Mouse (Mus musculus) layer of hippocampus, adult 9-11 months (tissue): ENCODE results near the gene Pnkp.

Source experiments
- DNase-seq: peaks from one replicate; pipeline ENCODE4 v3.0.0; 2022

Pnkp gene

GRCm38 (mm10) chr7:44828706-44829105 is 28.2 kb upstream of the Pnkp start:
- peak; percentile 1 for DNase-seq

DNA sequence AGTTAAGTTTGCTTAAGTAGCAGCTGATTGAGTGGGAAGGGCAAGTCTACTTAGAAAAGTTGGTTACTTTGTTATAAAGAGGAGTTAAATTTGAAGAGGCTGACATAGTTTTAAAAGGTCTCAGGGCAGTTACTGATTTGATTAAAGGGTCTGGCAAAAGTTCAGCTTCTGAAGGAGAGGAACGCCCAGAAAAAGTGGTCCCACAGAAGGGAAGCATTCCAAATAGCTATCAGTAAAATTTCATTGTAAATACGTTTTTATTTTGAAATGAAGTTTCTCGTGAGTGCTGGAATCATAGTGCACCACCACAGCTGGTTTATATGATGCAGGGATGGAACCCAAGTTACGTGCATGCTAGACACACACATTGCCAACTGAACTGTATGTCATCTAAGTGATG is 24.2 kb upstream of the Pnkp start:
- no peak for DNase-seq

DNA sequence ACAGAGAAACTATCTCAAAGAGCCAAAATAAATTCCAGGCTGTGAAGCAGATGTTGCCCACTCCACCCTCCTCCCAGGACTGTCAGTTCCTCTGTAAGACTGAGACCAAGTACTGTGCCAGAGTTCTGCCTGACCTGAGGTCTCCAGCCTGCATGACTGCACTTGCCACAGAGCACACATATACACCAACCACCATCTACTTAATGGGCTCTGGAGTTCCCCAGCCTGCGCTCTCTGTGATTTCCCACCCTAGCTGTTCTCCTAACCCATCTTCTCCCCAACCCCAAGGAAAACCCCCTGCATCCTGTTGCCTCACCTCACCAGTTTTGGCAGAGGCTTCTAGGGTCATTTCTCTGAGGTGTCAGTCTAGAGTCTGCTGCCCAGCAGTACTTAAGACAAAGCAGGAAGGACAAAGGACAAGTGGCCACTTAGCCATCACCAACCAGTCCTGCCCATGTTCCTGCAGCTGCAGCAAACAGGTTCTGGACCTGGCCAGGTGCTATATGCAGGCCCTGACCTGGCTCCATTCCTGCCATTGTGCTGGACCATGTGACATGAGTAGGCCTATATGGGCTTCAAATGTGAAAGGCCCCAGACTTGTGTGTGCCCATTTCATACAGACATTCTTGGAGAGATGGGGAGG is 21.4 kb upstream of the Pnkp start:
- no peak for DNase-seq

GRCm38 (mm10) chr7:44836016-44836404 is 20.9 kb upstream of the Pnkp start:
- DNase-seq: peak; percentile 51

DNA sequence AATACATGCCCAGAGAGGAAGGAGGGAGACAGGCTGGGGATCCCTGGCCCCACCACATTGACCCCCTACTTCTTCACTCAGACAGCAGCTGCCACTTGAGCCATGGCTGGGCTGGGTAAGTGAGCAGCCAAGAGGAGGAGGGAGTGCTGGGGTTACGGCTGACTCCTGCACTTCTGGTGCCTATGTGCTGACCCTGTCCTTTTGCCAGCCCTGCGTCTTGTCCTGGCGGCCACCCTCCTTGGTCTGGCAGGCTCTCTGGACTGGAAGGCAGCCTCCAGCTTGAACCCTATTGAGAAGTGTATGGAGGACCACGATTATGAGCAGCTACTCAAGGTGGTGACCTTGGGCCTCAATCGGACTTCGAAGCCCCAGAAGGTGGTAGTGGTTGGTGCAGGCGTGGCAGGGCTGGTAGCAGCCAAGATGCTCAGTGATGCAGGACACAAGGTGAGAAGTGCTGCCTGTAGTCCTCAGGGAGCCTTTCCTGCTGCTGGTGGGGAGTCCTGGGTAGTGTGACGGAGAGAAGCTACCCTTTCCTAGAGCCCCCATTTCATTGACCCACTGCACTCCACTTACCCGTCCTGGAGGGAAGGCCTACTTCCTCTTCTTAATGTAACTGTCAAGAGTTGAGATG is 20.4 kb upstream of the Pnkp start:
- DNase-seq: no peak

- no peak for DNase-seq
These were observed 18.9 kb upstream of the Pnkp start for GRCm38 (mm10) chr7:44838073-44838472.

DNA sequence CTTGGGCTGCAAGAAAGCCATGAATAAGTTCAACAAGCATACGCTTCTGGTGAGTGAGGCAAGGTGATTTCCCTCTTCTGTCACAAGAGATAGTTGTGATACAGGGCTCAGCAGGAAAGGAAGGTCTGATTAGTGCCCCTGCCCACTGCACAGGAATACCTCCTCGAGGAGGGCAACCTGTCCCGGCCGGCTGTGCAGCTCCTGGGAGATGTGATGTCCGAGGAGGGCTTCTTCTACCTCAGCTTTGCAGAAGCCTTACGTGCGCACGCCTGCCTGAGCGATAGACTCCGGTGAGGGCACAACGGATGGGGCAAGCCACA is 17.8 kb upstream of the Pnkp start:
- no peak for DNase-seq

DNA sequence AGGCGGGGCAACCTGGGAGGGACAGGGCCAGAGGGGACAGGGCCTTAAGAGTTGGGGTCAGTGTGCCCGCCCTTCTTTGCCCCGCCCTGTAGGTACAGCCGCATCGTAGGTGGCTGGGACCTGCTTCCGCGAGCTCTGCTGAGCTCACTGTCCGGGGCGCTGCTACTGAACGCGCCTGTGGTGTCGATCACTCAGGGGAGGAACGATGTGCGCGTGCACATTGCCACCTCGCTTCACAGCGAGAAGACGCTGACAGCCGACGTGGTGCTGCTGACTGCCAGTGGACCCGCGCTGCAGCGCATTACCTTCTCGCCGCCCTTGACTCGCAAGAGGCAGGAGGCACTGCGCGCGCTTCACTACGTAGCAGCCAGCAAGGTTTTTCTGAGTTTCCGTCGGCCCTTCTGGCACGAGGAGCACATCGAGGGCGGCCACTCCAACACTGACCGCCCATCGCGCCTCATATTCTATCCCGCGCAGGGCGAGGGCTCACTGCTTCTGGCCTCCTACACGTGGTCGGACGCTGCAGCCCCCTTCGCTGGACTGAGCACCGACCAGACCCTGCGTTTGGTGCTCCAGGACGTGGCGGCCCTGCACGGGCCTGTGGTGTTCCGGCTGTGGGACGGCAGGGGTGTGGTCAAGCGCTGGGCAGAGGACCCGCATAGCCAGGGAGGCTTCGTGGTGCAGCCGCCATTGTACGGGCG is 17.3 kb upstream of the Pnkp start:
- DNase-seq: peak; percentile 60

DNA sequence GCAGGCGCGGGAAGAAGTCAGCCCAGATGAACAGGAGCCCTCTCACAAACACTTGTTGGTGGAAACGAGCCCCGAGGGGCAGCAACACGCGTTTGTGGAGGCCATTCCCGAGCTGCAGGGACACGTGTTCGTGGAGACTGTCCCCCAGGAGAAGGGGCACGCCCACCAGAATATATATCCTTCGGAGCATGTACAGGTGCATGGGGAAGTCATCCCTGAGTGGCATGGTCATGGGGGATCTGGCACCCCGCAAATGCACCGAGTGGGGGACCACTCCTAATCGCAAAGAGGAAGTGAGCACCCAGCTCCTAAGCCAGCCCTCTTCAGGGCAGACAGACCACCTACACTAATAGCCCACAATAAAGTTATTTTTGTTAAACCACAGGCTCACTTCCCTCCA is 16.5 kb upstream of the Pnkp start:
- DNase-seq: peak; percentile 52

DNA sequence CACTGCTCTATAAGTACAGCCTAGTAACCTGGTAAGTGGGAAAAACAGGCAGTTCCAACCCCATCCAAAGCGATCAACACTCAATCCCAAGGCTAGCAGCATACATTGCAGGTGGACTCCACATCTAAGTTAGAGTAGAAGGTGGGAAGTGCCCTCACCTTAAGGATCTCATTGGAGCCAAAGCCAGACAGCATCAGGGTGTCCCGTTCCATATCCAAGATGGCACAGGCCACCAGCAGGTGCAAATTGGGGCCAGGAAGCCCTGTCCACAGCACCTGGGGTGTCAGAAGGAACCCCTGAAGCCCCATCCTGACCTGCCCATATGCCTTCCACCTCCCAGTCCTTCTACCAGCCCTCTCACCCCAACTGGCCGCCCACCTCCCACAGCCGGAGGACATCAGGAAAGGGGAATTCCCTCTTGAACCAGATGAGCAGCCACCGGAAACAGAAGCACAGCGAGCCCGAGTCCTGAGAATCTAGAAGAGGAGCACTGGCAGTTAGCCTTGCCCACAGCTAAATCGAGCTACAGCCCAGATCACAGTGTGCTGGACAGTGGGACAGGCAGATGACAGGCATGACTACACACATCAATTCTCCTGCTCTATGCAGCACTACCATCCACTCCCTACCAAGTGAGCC is 15.0 kb upstream of the Pnkp start:
- no peak for DNase-seq

DNA sequence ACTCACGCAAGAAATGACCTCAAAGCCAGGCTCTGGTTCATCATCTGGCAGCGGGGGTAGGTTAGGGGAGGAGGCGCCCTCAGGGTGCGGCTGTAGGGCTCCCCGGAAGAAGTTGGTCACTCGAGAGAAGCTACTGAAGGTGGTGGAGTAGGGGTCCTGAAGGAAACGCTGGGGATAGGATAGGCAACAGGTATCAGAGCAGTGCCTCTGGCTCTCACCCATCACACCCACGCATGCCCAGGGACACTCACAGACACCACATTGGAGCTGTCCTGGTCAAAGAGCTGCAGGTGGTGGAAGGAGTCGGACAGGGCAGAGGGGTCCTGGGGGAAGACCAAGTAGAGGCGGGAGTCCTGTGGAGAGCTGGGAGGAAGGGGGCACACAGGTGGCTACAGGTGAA is 11.9 kb upstream of the Pnkp start:
- DNase-seq: no peak

GRCm38 (mm10) chr7:44846804-44847203 is 10.1 kb upstream of the Pnkp start:
- peak; percentile 36 for DNase-seq

- peak; percentile 35 for DNase-seq
These were observed 9.2 kb upstream of the Pnkp start for GRCm38 (mm10) chr7:44847772-44848171.

DNA sequence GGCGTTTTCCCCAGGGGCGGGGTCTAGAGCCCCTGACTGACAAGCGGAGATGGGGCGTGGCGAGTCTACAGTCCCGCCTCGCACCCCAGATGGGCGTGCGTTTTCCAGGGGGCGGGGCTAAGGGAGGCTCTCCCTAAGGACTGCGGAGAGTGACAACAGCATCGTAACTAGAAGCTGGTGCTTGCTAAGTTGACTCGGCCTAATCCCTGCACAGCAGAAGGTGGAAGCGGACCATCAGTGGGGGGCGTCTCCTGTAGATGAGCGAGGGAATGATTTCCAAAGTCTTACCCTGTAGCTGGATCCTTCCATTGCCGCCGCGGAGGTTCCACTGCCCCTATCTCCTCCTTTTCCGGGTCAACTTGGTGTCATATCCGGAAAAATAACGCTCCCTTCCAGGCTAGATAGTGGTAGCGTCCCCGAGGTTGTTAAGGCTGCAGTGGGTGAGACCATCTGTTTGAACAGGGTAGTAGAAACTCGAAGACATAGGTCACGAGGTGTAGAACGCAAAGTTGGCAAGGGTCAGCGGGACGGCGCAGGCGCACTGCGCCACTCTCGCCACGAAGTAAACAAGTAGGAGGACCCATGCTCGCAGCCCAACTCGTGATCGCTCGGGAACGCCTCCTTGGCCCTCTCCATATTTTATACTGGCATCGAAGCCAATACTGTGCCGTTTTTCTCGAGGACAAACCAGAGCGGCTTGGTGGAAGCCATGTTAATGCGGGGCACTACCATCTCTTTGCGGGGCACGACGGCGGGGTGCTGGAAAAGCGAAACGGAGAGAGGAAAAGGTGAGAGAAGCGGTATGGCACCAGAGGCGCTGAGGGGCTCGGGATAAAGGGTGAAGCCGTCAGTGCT is 8.2 kb upstream of the Pnkp start, which contains the start of the genes Akt1s1 and Tbc1d17:
TSS of gene Akt1s1 (plus strand) at position 431 of the 855 bp plus-strand sequence.
TSS of gene Tbc1d17 (minus strand) at position 519 of the 855 bp plus-strand sequence.
- peak; percentile 100 for DNase-seq

- DNase-seq: peak; percentile 96
These were observed 7.4 kb upstream of the Pnkp start for GRCm38 (mm10) chr7:44849416-44850111.

DNA sequence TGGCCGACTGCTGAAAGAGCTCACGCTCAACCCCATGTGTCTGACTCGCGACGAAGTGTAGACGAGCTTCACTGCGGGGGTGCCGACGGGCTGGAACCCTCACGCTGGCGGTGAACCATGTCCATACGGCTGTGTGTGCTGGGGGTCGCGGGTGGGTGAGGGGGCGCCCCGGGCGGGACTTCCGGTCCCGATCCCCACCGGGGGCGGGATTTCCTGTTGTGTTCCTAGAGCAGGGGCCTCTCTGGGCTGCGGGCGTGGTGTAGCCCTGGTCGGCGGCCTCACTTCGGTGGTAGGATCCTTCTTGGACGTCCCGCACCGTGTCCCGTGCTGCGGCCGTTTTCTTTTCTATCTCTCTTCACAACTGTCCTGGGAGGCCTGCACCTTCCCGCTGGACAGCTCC is 6.8 kb upstream of the Pnkp start:
- DNase-seq: no peak

DNA sequence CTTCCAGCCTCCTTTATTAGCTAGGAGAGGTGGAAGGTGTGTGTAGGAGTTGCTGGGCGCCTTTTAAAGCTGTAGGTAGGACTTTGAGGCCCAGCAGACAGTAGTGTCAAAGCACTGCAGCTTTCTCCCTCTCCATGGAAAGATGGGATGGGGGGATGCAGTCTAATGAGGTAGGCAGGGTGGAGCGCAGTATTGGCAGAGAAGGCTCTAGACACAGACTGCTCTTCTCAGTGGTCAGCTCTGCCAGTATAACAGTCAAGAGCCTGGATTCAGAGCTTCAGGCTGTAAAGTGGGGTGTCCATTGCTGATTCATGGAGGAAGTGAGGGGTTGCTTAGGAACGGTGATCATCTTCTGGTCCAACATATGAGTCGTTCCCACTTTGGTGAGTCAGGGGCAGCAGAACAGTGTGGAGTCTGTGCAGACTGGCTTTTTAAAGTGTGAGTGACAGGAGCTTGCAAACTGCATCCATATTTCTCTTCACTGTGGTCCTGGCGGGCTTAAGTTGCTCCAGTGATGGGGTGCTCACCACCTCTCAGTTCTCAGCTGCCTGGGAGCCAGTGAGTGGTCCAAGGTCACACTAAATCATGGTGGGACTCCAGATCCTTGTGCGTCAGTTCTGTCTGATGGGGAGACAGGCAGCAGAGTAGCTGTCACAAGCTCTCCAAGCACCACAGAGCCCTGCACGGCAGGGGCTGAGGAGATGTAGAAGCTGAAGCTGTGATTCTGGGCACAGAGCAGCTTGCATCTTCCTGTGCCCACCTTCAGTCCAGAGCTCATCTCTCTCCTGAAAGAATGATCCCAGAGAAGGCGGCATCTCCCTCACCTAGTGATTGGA is 5.9 kb upstream of the Pnkp start:
- DNase-seq: peak; percentile 31

GRCm38 (mm10) chr7:44851625-44852234 is 5.2 kb upstream of the Pnkp start:
- DNase-seq: no peak

DNA sequence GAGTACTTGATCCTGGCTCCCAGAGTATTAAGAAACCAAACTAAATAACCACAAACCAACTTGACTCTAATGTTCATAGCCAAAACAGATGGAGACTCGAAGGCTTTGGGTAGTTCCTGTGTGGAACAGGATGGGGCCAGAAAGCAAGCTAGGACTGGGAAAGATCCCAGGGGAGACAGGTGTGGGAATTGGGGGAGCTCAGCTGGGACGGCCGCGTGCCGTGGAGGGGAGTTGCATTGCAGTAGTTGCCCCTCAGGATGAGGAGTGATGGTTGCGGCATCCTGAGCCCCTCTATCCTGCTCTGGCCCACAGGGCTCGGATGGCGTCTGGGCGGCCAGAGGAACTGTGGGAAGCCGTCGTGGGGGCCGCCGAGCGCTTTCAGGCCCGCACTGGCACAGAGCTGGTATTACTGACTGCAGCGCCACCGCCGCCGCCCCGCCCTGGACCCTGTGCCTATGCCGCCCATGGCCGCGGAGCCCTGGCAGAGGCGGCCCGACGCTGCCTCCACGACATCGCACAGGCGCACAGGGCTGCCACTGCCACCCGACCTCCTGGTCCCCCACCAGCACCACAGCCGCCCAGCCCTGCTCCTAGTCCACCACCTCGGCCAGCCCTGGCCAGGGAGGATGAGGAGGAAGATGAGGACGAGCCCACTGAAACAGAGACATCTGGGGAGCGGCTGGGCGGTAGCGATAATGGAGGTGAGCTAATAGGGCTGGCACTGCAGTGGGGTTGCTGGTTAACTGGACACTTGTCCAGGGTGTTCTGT is 4.5 kb upstream of the Pnkp start:
- no peak for DNase-seq

DNA sequence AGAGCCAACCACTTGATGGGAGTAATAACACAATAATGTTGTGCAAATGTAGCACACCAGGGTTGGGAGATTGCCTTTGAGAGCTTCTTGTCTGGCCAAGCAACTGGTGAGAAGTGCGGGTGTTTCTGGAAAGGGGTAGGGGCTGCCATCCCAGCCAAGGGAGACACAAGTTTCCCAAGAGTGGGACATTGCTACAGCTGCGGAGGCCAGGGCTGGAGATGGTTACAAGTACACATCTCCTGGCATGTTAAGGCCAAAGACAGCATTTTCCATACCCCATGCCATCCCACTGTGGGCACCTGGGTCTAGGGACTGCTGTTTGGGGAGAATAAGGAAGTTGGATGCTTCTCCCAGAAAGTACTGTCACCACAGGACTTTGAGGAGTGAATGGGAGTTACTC is 3.9 kb upstream of the Pnkp start:
- no peak for DNase-seq
